Mouse (Mus musculus): ENCODE results near the gene Prkar2b. TPM values are rescaled to one million over a fixed set of nuclear protein-coding genes. Genes with fewer than 3 reads are reported as not detected.

Prkar2b gene
- polyA plus RNA-seq (2014; fragmentation: Illumina TruSeq; extraction: RNeasy Lipid Tissue Mini Kit (QIAGEN cat#74804); ENCODE audit: low read depth, low replicate concordance), result 6.2 TPM

DNA sequence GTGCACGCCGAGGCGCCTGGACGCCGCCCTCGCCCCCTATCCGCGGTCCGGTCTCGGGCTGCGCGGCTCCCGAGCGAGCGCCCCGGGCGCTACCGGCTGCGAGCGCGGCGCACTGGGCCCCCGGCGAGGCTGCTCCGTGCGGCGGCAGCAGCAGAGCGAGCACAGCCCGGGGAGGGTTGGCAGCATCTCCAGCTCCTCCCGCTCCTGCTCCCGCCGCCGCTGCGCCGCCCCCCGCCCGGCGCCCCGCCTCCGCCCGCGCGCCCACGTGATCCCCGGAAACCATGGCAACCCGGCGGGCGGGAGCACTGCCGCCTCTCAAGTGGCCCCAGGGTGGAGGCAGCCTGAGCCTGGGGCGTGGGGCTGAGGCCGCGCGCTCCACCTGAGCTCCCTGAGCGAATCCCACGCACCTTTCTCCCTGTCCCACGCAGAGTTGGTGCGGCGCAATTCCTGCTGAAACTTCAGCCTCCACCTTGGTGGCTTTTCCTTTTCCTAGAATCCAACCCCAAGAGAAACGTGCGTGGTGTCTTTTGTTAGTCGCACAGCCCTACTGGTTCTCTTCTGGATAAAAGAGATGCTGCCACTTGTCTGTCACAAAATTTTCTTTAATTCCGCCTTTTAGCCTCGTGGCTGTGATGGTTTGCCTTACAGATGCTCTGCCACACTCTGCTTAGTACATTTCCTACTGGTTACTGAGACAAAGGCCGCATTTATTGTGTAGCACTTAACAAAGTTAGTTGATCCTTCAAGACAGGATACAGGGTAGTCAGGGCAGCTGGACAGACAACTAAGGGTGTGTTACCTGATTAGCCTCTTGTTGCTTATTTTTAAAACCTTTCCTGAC, at the start of gene Prkar2b:
Gene Prkar2b (minus strand): TSS at position 207 of the 841 bp plus-strand sequence.

GRCm38 (mm10) chr12:31949759-31950658, 111.1 kb downstream of the Prkar2b start, which contains the start of gene Hbp1:
Gene Hbp1, minus strand, starts transcription at chr12:31950535.

Other genes starting within 250 kb of the Prkar2b start
- gene Hbp1, start 110.8 kb downstream of the Prkar2b start, polyA plus RNA-seq (2014; fragmentation: Illumina TruSeq; extraction: RNeasy Lipid Tissue Mini Kit (QIAGEN cat#74804); ENCODE audit: low read depth, low replicate concordance), result 63.3 TPM
- 0.79 TPM for gene Pik3cg, start 147.4 kb upstream of the Prkar2b start, polyA plus RNA-seq (2014; fragmentation: Illumina TruSeq; extraction: RNeasy Lipid Tissue Mini Kit (QIAGEN cat#74804); ENCODE audit: low read depth, low replicate concordance)

Data from heart, adult 10 weeks (tissue).